Mouse (Mus musculus): Measurements from ENCODE around the gene Olfr951.

Olfr951 gene

DNA sequence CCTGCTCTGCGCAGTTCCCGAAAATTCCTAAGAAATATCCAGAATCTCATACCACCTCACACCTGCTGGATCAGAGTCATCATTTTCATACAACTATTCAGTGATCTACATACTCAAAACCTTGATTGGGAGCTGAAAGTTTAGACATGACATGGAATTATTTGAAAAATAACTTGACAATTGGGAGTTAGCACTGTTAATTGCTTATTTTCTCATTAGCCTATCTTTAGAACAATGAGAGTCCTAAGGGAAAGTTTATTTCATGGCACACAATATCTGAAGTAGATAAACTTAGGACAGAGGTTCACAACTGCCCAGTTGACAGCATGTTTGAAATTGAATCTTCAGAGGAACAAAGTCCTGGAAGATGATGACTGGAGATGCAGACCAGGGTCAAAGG lies at the start of gene Olfr951:
Gene Olfr951 (plus strand): TSS at position 301 of the 400 bp plus-strand sequence.
- no peak for DNase-seq

DNA sequence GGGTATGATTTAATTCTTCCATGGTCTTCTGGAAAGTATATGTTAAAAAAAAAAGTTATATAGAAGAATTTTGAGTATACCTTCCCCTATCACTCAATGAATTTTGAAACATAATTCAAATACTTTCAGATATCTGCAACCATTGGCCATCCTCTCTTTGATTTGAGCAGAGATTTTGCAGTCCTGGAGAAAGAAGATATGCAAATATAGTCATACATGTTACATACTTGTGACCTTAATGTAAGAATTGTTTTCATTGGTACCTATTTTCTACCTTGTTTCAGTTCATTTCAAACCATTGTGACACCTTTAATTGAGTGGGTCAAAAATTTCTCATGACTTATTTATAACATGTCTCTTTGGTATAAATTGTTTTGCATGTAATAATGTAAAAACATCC lies 39.8 kb downstream of the Olfr951 start, which contains the start of gene Olfr952:
Gene Olfr952 (minus strand): TSS at position 101 of the 400 bp plus-strand sequence.
- no peak for DNase-seq
